In genomic region chr3:83766726-83767070, GRCm38 (mm10) we compare ENCODE assay signal across 8 mouse cellular contexts. TPM values are rescaled to one million over a fixed set of nuclear protein-coding genes. Genes with fewer than 3 reads are reported as not detected.
DNase-seq lines count a peak whose midpoint lies in the region; ATAC-seq and TF ChIP-seq lines count a peak whose summit lies in the region.

No protein-coding gene starts in this region.

- 0 out of 2 replicates have a peak overlapping the region, but pooled peaks have one; percentile 54 for H3K27ac ChIP-seq in kidney, postnatal 0 days
- H3K27ac ChIP-seq in embryonic facial prominence, embryonic 14.5 days (replicated peaks; ENCODE audit: low read depth, low read length), result peak overlapping the region; percentile 86
- no peak overlapping the region; the same call in 1 of the 2 replicates for H3K27ac ChIP-seq in intestine, embryonic 15.5 days
- H3K27ac ChIP-seq in neural tube, embryonic 11.5 days (ENCODE audit: low read depth, low read length), result 0 out of 2 replicates have a peak overlapping the region, but pooled peaks have one; percentile 46

- no peaks in the 10 kb centered on the region for H3K36me3 ChIP-seq in kidney, postnatal 0 days (ENCODE audit: insufficient read depth, low read length)
- H3K36me3 ChIP-seq in embryonic facial prominence, embryonic 14.5 days (ENCODE audit: control insufficient read depth, insufficient read depth, low read length), result peaks cover 30% of the 10 kb centered on the region
- no peaks in the 10 kb centered on the region for H3K36me3 ChIP-seq in intestine, embryonic 15.5 days
- 0 out of 2 replicates have a peak, but pooled peaks cover 2% of the 10 kb centered on the region for H3K36me3 ChIP-seq in neural tube, embryonic 11.5 days (ENCODE audit: control insufficient read depth, insufficient read depth, low read length)

- no peaks in the 10 kb centered on the region for H3K9me3 ChIP-seq in kidney, postnatal 0 days (replicated peaks; ENCODE audit: low read length)
- H3K9me3 ChIP-seq in embryonic facial prominence, embryonic 14.5 days (ENCODE audit: control insufficient read depth, low read length), result no peaks in the 10 kb centered on the region
- no peaks in the 10 kb centered on the region for H3K9me3 ChIP-seq in intestine, embryonic 15.5 days
- H3K9me3 ChIP-seq in neural tube, embryonic 11.5 days (ENCODE audit: control insufficient read depth, low read length), result no peaks in the 10 kb centered on the region

- no peak; the same call in none of the 2 replicates for ATAC-seq in kidney, postnatal 0 days (replicated peaks; ENCODE audit: low FRiP score, low read depth)
- ATAC-seq in embryonic facial prominence, embryonic 14.5 days (ENCODE audit: low read depth), result no peak
- ATAC-seq in intestine, embryonic 15.5 days, result no peak; the same call in 1 of the 2 replicates
- ATAC-seq in neural tube, embryonic 11.5 days (ENCODE audit: insufficient read depth, low FRiP score, low TSS enrichment), result peak; percentile 21

- H3K4me1 ChIP-seq in kidney, postnatal 0 days (replicated peaks; ENCODE audit: insufficient read depth, low read length), result peaks cover 4% of the 10 kb centered on the region; the same call in 1 of the 2 replicates
- H3K4me1 ChIP-seq in embryonic facial prominence, embryonic 14.5 days (ENCODE audit: control insufficient read depth, insufficient read depth, low read length), result peaks cover 22% of the 10 kb centered on the region
- H3K4me1 ChIP-seq in intestine, embryonic 15.5 days (replicated peaks), result peaks cover 14% of the 10 kb centered on the region
- peaks cover 22% of the 10 kb centered on the region for H3K4me1 ChIP-seq in neural tube, embryonic 11.5 days (ENCODE audit: control insufficient read depth, insufficient read depth, low read length)

- peaks cover 10% of the 10 kb centered on the region; the same call in 1 of the 2 replicates for H3K27me3 ChIP-seq in kidney, postnatal 0 days (ENCODE audit: insufficient read depth, low read length)
- no peaks in the 10 kb centered on the region; the same call in 1 of the 2 replicates for H3K27me3 ChIP-seq in embryonic facial prominence, embryonic 14.5 days (replicated peaks; ENCODE audit: control insufficient read depth, insufficient read depth, low read length)
- peaks cover 15% of the 10 kb centered on the region for H3K27me3 ChIP-seq in intestine, embryonic 15.5 days (replicated peaks)
- no peaks in the 10 kb centered on the region for H3K27me3 ChIP-seq in neural tube, embryonic 11.5 days (ENCODE audit: control insufficient read depth, insufficient read depth, low read length)

- peak overlapping the region; percentile 98 for H3K4me2 ChIP-seq in kidney, postnatal 0 days (ENCODE audit: low read length)
- peak overlapping the region; percentile 91 for H3K4me2 ChIP-seq in embryonic facial prominence, embryonic 14.5 days (ENCODE audit: low read depth, low read length)
- H3K4me2 ChIP-seq in intestine, embryonic 15.5 days (replicated peaks), result peak overlapping the region; percentile 97
- peak overlapping the region; percentile 92 for H3K4me2 ChIP-seq in neural tube, embryonic 11.5 days (ENCODE audit: low read depth)

- 1% methylated on average over 25 of the region's 25 CpGs for WGBS in kidney, postnatal 0 days
- 0% methylated on average over 16 of the region's 25 CpGs for WGBS in embryonic facial prominence, embryonic 14.5 days
- WGBS in intestine, embryonic 15.5 days, result 1% methylated on average over 25 of the region's 25 CpGs
- 0% methylated on average over 25 of the region's 25 CpGs for WGBS in neural tube, embryonic 11.5 days

- no peak for TF ChIP-seq CTCF in kidney, postnatal 0 days (IDR thresholded peaks at IDR 0.05; ENCODE audit: low read depth)

- H3K9ac ChIP-seq in kidney, postnatal 0 days (ENCODE audit: low read depth, low read length), result peak overlapping the region; percentile 63
- peak overlapping the region; percentile 87 for H3K9ac ChIP-seq in embryonic facial prominence, embryonic 14.5 days (ENCODE audit: low read depth, low read length)
- peak overlapping the region; percentile 54 for H3K9ac ChIP-seq in intestine, embryonic 15.5 days
- peak overlapping the region; percentile 84 for H3K9ac ChIP-seq in neural tube, embryonic 11.5 days (ENCODE audit: low read length)

- no peak for DNase-seq in kidney, postnatal 0 days (ENCODE audit: low spot score)
- no peak for DNase-seq in kidney, adult 8-10 months
- DNase-seq in embryonic facial prominence, embryonic 14.5 days (ENCODE audit: low spot score), result no peak
- no peak for DNase-seq in neural tube, embryonic 11.5 days (ENCODE audit: low spot score)
- DNase-seq in thymus, postnatal 4 days, result no peak
- DNase-seq in ovary, postnatal 10 days (ENCODE audit: low spot score), result no peak
- no peak for DNase-seq in spleen, postnatal 10 days (ENCODE audit: low spot score in 2 of 2)

- peak overlapping the region; percentile 46 for H3K4me3 ChIP-seq in kidney, postnatal 0 days (replicated peaks; ENCODE audit: low read depth, low read length)
- H3K4me3 ChIP-seq in embryonic facial prominence, embryonic 14.5 days (ENCODE audit: low read depth, low read length), result peak overlapping the region; percentile 69
- H3K4me3 ChIP-seq in intestine, embryonic 15.5 days (replicated peaks), result peak overlapping the region; percentile 51
- peak overlapping the region; percentile 62 for H3K4me3 ChIP-seq in neural tube, embryonic 11.5 days (ENCODE audit: low read depth, low read length)

RNA-seq across cellular contexts. Expression of gene Sfrp2, which starts 0.6 kb away (rescaled TPM):
- polyA plus RNA-seq in kidney, postnatal 0 days (2015; fragmentation: Nextera tagmentation; extraction: Ambion mirVana), result 126 and 128 TPM in 2 replicates
- polyA plus RNA-seq in embryonic facial prominence, embryonic 14.5 days (2014; fragmentation: Nextera tagmentation; extraction: Ambion mirVana), result 605 and 677 TPM in 2 replicates
- polyA plus RNA-seq in intestine, embryonic 15.5 days (2015; fragmentation: Nextera tagmentation; extraction: Ambion mirVana), result 93.8 and 109 TPM in 2 replicates
- polyA plus RNA-seq in neural tube, embryonic 11.5 days (2014; fragmentation: Nextera tagmentation; extraction: Ambion mirVana), result 105 and 114 TPM in 2 replicates
